Comparison of ENCODE assay signal across 24 mouse cellular contexts in the genomic region with DNA sequence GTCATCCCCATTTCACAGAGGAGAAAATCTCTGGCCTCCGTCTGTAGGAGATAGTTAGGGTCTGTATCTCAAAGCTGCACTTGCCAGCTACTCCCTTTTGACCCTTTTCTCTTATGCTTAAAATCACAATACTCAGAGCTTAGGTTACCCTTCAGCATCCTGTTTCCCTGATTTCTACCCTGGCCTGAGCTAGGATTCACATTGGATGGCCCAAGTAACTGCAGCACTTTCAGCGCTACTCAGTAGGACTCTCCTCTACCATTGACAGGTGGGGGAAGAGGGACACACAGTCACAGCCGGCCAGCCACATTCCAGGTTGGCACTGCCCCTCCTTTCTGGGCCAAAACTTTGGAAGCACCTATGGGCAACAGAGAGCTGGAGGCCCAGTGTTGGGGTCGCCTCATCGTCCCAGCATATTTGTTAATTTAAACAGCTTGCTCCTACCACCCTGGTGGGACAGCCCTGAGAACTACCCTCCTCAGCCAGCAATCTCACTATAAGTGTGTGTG. TPM values are rescaled to one million over a fixed set of nuclear protein-coding genes. Genes with fewer than 3 reads are reported as not detected.
A peak's percentile ranks its signal among the peaks of the same experiment; 100 is the strongest.
DNase-seq lines count a peak whose midpoint lies in the region; ATAC-seq lines count a peak whose summit lies in the region.
"Had no signal": no experiment of that assay in that cellular context is flagged by ENCODE, and none has a peak within 500 bp of the region (broad histone marks: within the 10 kb centered on the region; RNA-seq: fewer than 3 reads in every experiment).

No protein-coding gene starts in this region.

- peaks cover 100% of the 10 kb centered on the region for H3K27me3 ChIP-seq in forebrain, embryonic 10.5 days (ENCODE audit: poor library complexity, severe bottlenecking)
- H3K27me3 ChIP-seq in forebrain, embryonic 11.5 days (ENCODE audit: control insufficient read depth, insufficient read depth, low read length): peaks cover 98% of the 10 kb centered on the region
- H3K27me3 ChIP-seq in hindbrain, embryonic 11.5 days (ENCODE audit: control insufficient read depth, insufficient read depth, low read length): peaks cover 90% of the 10 kb centered on the region
- peaks cover 82% of the 10 kb centered on the region for H3K27me3 ChIP-seq in limb, embryonic 10.5 days (ENCODE audit: low read depth, poor library complexity, severe bottlenecking)
- H3K27me3 ChIP-seq in neural tube, embryonic 12.5 days (replicated peaks): peaks cover 93% of the 10 kb centered on the region
- H3K27me3 ChIP-seq in forebrain, embryonic 14.5 days (replicated peaks; ENCODE audit: control insufficient read depth, insufficient read depth, low read length): peaks cover 93% of the 10 kb centered on the region
- H3K27me3 ChIP-seq: Patski had no signal

- peaks cover 85% of the 10 kb centered on the region for H3K4me1 ChIP-seq in forebrain, embryonic 10.5 days
- H3K4me1 ChIP-seq in forebrain, embryonic 11.5 days (replicated peaks; ENCODE audit: control insufficient read depth, insufficient read depth, low read length): peaks cover 21% of the 10 kb centered on the region
- H3K4me1 ChIP-seq in hindbrain, embryonic 11.5 days (replicated peaks; ENCODE audit: control insufficient read depth, insufficient read depth, low read length): peaks cover 22% of the 10 kb centered on the region
- H3K4me1 ChIP-seq in limb, embryonic 10.5 days: peaks cover 97% of the 10 kb centered on the region
- peaks cover 36% of the 10 kb centered on the region for H3K4me1 ChIP-seq in neural tube, embryonic 12.5 days
- H3K4me1 ChIP-seq in forebrain, embryonic 14.5 days (ENCODE audit: control insufficient read depth, insufficient read depth, low read length): no peaks in the 10 kb centered on the region
- H3K4me1 ChIP-seq: liver, embryonic 12.5 days had no signal

- DNase-seq in forebrain, embryonic 10.5 days (ENCODE audit: extremely low spot score, low spot score): no peak
- DNase-seq in forebrain, embryonic 11.5 days (ENCODE audit: low spot score): no peak
- DNase-seq in hindbrain, embryonic 11.5 days (ENCODE audit: low spot score): no peak
- peak; percentile 55 for DNase-seq in limb, embryonic 10.5 days (ENCODE audit: low spot score)
- DNase-seq in lung, adult 18-20 months: no peak
- DNase-seq in liver: no peak
- DNase-seq in forebrain, embryonic 14.5 days (ENCODE audit: low spot score): no peak
- DNase-seq: cerebellum, adult 8-10 months; forebrain, postnatal 0 days; kidney, adult 11 months; kidney, postnatal 10 days; thymus, adult 18-20 months; thymus, postnatal 4 days had no signal

- H3K9ac ChIP-seq in forebrain, embryonic 11.5 days (ENCODE audit: low read length): no peak overlapping the region
- H3K9ac ChIP-seq in hindbrain, embryonic 11.5 days (ENCODE audit: low read depth, low read length): no peak overlapping the region
- no peak overlapping the region for H3K9ac ChIP-seq in neural tube, embryonic 12.5 days
- no peak overlapping the region for H3K9ac ChIP-seq in forebrain, embryonic 14.5 days (ENCODE audit: low read length)
- H3K9ac ChIP-seq: forebrain, postnatal 0 days; liver, embryonic 12.5 days; lung, embryonic 15.5 days; stomach, embryonic 15.5 days had no signal

- no peaks in the 10 kb centered on the region for H3K36me3 ChIP-seq in forebrain, embryonic 10.5 days (replicated peaks)
- no peaks in the 10 kb centered on the region for H3K36me3 ChIP-seq in forebrain, embryonic 11.5 days (ENCODE audit: control insufficient read depth, insufficient read depth, low read length)
- no peaks in the 10 kb centered on the region for H3K36me3 ChIP-seq in hindbrain, embryonic 11.5 days (ENCODE audit: control insufficient read depth, insufficient read depth, low read length)
- peaks cover 33% of the 10 kb centered on the region for H3K36me3 ChIP-seq in limb, embryonic 10.5 days
- no peaks in the 10 kb centered on the region for H3K36me3 ChIP-seq in neural tube, embryonic 12.5 days
- H3K36me3 ChIP-seq in forebrain, embryonic 14.5 days (ENCODE audit: control insufficient read depth, insufficient read depth, low read length): no peaks in the 10 kb centered on the region
- H3K36me3 ChIP-seq: heart, embryonic 10.5 days; liver, embryonic 12.5 days; lung, embryonic 15.5 days; stomach, embryonic 15.5 days had no signal

- no peaks in the 10 kb centered on the region for H3K9me3 ChIP-seq in forebrain, embryonic 10.5 days
- H3K9me3 ChIP-seq in forebrain, embryonic 11.5 days (ENCODE audit: control insufficient read depth, low read length): no peaks in the 10 kb centered on the region
- no peaks in the 10 kb centered on the region for H3K9me3 ChIP-seq in hindbrain, embryonic 11.5 days (ENCODE audit: control insufficient read depth, low read length)
- H3K9me3 ChIP-seq in limb, embryonic 10.5 days (replicated peaks): no peaks in the 10 kb centered on the region
- H3K9me3 ChIP-seq in neural tube, embryonic 12.5 days: no peaks in the 10 kb centered on the region
- H3K9me3 ChIP-seq in forebrain, embryonic 14.5 days (replicated peaks; ENCODE audit: control insufficient read depth, low read length): no peaks in the 10 kb centered on the region
- H3K9me3 ChIP-seq: heart, embryonic 10.5 days; liver, embryonic 12.5 days; lung, embryonic 15.5 days; stomach, embryonic 15.5 days had no signal

- no peak overlapping the region for H3K27ac ChIP-seq in forebrain, embryonic 10.5 days
- no peak overlapping the region for H3K27ac ChIP-seq in forebrain, embryonic 11.5 days (ENCODE audit: low read depth, low read length)
- no peak overlapping the region for H3K27ac ChIP-seq in hindbrain, embryonic 11.5 days (ENCODE audit: low read depth, low read length)
- H3K27ac ChIP-seq in limb, embryonic 10.5 days: peak overlapping the region; percentile 93
- no peak overlapping the region for H3K27ac ChIP-seq in neural tube, embryonic 12.5 days
- no peak overlapping the region for H3K27ac ChIP-seq in forebrain, embryonic 14.5 days (ENCODE audit: low read depth, low read length)
- H3K27ac ChIP-seq: heart, embryonic 10.5 days; liver, embryonic 12.5 days; lung, embryonic 15.5 days; macrophage; stomach, embryonic 15.5 days had no signal

- H3K4me3 ChIP-seq in forebrain, embryonic 10.5 days: 0 out of 2 replicates have a peak overlapping the region, but pooled peaks have one; percentile 40
- H3K4me3 ChIP-seq in forebrain, embryonic 11.5 days (ENCODE audit: low read depth, low read length): no peak overlapping the region
- H3K4me3 ChIP-seq in hindbrain, embryonic 11.5 days (ENCODE audit: low read depth, low read length): peak overlapping the region; percentile 6; the same call in 1 of the 2 replicates
- H3K4me3 ChIP-seq in limb, embryonic 10.5 days: peak overlapping the region; percentile 79
- H3K4me3 ChIP-seq in neural tube, embryonic 12.5 days: no peak overlapping the region
- H3K4me3 ChIP-seq in forebrain, embryonic 14.5 days (ENCODE audit: low read depth, low read length): no peak overlapping the region
- H3K4me3 ChIP-seq: erythroblast, embryonic 14.5 days; liver, embryonic 12.5 days; lung, embryonic 15.5 days; stomach, embryonic 15.5 days had no signal

- no peak overlapping the region for H3K4me2 ChIP-seq in forebrain, embryonic 11.5 days (ENCODE audit: low read depth, low read length, severe bottlenecking)
- H3K4me2 ChIP-seq in hindbrain, embryonic 11.5 days (replicated peaks; ENCODE audit: low read depth, low read length): no peak overlapping the region; the same call in 1 of the 2 replicates
- peak overlapping the region; percentile 51 for H3K4me2 ChIP-seq in neural tube, embryonic 12.5 days (replicated peaks)
- no peak overlapping the region for H3K4me2 ChIP-seq in forebrain, embryonic 14.5 days (ENCODE audit: low read length)
- H3K4me2 ChIP-seq: liver, embryonic 12.5 days; lung, embryonic 15.5 days; stomach, embryonic 15.5 days had no signal

- no peak for ATAC-seq in forebrain, embryonic 11.5 days (replicated peaks; ENCODE audit: low FRiP score)
- no peak for ATAC-seq in hindbrain, embryonic 11.5 days (ENCODE audit: low FRiP score)
- no peak for ATAC-seq in neural tube, embryonic 12.5 days (ENCODE audit: low FRiP score, low read depth)
- no peak for ATAC-seq in forebrain, embryonic 14.5 days
- ATAC-seq: activated CD4-positive, CD25-positive, alpha-beta regulatory T cell, adult 4 months; CD4-positive, CD25-positive, alpha-beta regulatory T cell, adult 4 months; liver, embryonic 12.5 days; Patski had no signal

- WGBS in forebrain, embryonic 10.5 days: 7% methylated on average over 5 of the region's 5 CpGs
- WGBS in forebrain, embryonic 11.5 days: 7% methylated on average over 5 of the region's 5 CpGs
- WGBS in hindbrain, embryonic 11.5 days: 9% methylated on average over 5 of the region's 5 CpGs
- WGBS in limb, embryonic 10.5 days: 6% methylated on average over 5 of the region's 5 CpGs
- 3% methylated on average over 5 of the region's 5 CpGs for WGBS in neural tube, embryonic 12.5 days
- WGBS in forebrain, embryonic 14.5 days: 7% methylated on average over 5 of the region's 5 CpGs

RNA-seq across cellular contexts. Expression of gene Lmx1b, which starts 7.7 kb away (rescaled TPM):
- 1.3 and 1.5 TPM in 2 replicates for polyA plus RNA-seq in forebrain, embryonic 10.5 days (2016; fragmentation: Nextera tagmentation; extraction: Ambion mirVana)
- polyA plus RNA-seq in forebrain, embryonic 11.5 days (2014; fragmentation: Nextera tagmentation; extraction: Ambion mirVana): 1.0 and 1.6 TPM in 2 replicates
- polyA plus RNA-seq in hindbrain, embryonic 11.5 days (2014; fragmentation: Nextera tagmentation; extraction: Ambion mirVana): 4.2 and 5.0 TPM in 2 replicates
- polyA plus RNA-seq in limb, embryonic 10.5 days (2016; fragmentation: Nextera tagmentation; extraction: Ambion mirVana): 11.0 and 13.9 TPM in 2 replicates
- polyA plus RNA-seq in neural tube, embryonic 12.5 days (2016; fragmentation: Nextera tagmentation; extraction: Ambion mirVana): 4.6 and 4.7 TPM in 2 replicates
- 0.34 and 0.40 TPM in 2 replicates for polyA plus RNA-seq in forebrain, embryonic 14.5 days (2014; fragmentation: Nextera tagmentation; extraction: Ambion mirVana)
- polyA plus RNA-seq: activated CD4-positive, CD25-positive, alpha-beta regulatory T cell, adult 4 months; CD4-positive, CD25-positive, alpha-beta regulatory T cell, adult 4 months; erythroblast, embryonic 14.5 days; heart, postnatal 0 days; liver, embryonic 12.5 days; macrophage had no signal

Comparison
In these comparisons a context has a peak if more than half of its experiments do, and no peak if none do; other contexts are left out.
1. H3K4me3 ChIP-seq: peak in forebrain, embryonic 10.5 days (single experiment), hindbrain, embryonic 11.5 days (single experiment) and limb, embryonic 10.5 days (single experiment); none in forebrain, embryonic 11.5 days (single experiment), neural tube, embryonic 12.5 days (single experiment) and forebrain, embryonic 14.5 days (single experiment).